Mouse (Mus musculus) bone marrow macrophage, adult 2 months (primary cell): ENCODE measurements around the gene Usp6nl. TPM values are rescaled to one million over a fixed set of nuclear protein-coding genes. Genes with fewer than 3 reads are reported as not detected.
A peak's percentile ranks its signal among the peaks of the same experiment; 100 is the strongest.

Source experiments
- H3K27ac ChIP-seq: 2 replicates; pipeline ENCODE4 v1.5.1; 2012; ENCODE audit warnings: low read depth, low read length; ENCODE audit not compliant: insufficient read depth
- H3K4me1 ChIP-seq: 2 replicates; pipeline ENCODE4 v1.6.1; 2012; ENCODE audit warnings: low read length; ENCODE audit not compliant: control insufficient read depth, insufficient read depth
- H3K4me3 ChIP-seq: 2 replicates; pipeline ENCODE4 v1.5.1; 2012; ENCODE audit warnings: mild to moderate bottlenecking, low read length, moderate library complexity; ENCODE audit not compliant: insufficient read depth
- CTCF ChIP-seq: IDR thresholded peaks from 2 replicates; pipeline ENCODE4 v1.5.1; 2012; ENCODE audit warnings: low read depth, mild to moderate bottlenecking, low read length, moderate library complexity
- POLR2A ChIP-seq: IDR thresholded peaks from 2 replicates; pipeline ENCODE4 v1.6.1; 2012; ENCODE audit warnings: mild to moderate bottlenecking, low read depth, low read length, borderline replicate concordance
- polyA plus RNA-seq: library from polyadenylated mRNA; stranded (reverse); fragments of >200 nt; gene quantifications from 2 replicates; pipeline ENCODE4 v1.2.4, GENCODE M21; 2012; ENCODE audit not compliant: missing spikeins, insufficient read depth, insufficient read length

The Usp6nl gene
- polyA plus RNA-seq, 1 experiment = 5.6 TPM

DNA sequence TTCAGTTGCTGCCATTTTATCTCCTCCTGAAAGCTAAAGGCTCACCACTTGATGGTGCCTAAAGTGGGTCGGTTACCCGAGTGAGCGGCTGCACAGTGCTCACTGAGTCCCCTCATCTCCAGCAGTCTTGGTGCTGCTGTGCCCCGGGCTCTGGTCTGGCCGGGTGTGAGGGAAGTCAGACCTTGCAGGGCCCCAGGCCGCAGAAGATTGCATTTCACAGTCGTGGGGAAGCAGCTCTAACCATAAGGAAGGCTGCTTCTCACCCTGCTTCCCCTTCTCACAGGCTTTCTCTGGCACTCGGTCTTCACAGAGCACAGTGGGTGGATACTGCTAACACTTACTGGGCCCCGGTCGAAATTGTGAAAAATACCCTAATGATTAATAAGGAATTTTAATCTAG is 119.8 kb downstream of the Usp6nl start:
- TF ChIP-seq POLR2A (no peak), CTCF (no peak)
- peaks cover 5% of the 10 kb centered on the region for H3K4me1 ChIP-seq

DNA sequence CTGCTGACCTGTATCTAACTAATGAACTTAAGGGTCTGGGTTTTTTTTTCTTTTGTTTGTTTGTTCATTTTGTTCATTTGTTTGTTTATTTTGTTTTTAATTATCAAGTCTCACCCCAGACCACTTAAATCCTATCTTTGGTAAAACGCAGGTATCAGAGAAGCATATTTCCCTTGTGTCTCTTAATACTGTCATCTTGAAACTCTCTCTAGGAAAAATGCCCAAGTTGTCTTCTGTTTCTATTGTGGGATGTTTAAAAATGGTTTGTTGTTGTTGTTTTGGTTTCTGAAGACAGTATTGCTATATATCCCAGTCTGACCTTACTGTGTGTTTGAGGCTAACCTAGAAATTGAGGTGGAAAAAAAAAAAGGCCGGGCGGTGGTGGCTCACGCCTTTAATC is 121.5 kb downstream of the Usp6nl start:
- Histone ChIP-seq H3K4me1 (peaks cover 7% of the 10 kb centered on the region), H3K27ac (no peak overlapping the region), H3K4me3 (no peak overlapping the region)
- TF ChIP-seq POLR2A = no peak
- TF ChIP-seq CTCF = no peak

More for the DNA sequence above, 119.8 kb downstream of the Usp6nl start:
- peak overlapping the region; percentile 11; the same call in 1 of the 2 replicates for H3K27ac ChIP-seq
- H3K4me3 ChIP-seq = no peak overlapping the region

- Histone ChIP-seq H3K4me3 (no peak overlapping the region), H3K27ac (no peak overlapping the region), H3K4me1 (peaks cover 10% of the 10 kb centered on the region)
- TF ChIP-seq CTCF = no peak
- TF ChIP-seq POLR2A = no peak
Observed at GRCm38 (mm10) chr2:6444723-6445169, 122.3 kb downstream of the Usp6nl start.

GRCm38 (mm10) chr2:6445858-6446257 is 123.4 kb downstream of the Usp6nl start:
- Histone ChIP-seq H3K4me3 (no peak overlapping the region), H3K4me1 (peaks cover 13% of the 10 kb centered on the region), H3K27ac (no peak overlapping the region)
- TF ChIP-seq POLR2A (no peak), CTCF (no peak)

- TF ChIP-seq POLR2A (no peak), CTCF (no peak)
- Histone ChIP-seq H3K27ac (no peak overlapping the region), H3K4me1 (peaks cover 10% of the 10 kb centered on the region), H3K4me3 (no peak overlapping the region)
Observed at GRCm38 (mm10) chr2:6448880-6449279, 126.4 kb downstream of the Usp6nl start.

DNA sequence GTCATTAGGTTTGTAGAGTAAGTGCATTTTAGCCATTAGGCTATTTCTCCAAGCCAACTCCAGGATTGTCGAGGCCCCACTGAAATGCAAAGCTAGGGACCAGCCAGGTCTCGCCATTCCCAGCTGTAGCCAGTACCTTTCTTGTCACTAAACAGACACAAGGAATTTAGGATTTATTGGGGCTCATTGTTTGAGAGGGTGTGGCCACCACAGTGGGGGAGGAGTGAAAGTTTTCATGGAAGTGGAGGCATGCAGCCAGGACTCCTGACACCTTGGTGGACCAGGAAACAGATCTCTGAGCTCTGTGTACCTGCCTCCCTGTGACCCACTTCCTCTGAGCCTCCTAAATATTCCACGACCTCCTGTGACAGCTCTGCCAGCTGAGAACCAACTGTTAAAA is 127.2 kb downstream of the Usp6nl start:
- TF ChIP-seq CTCF (no peak), POLR2A (no peak)
- H3K27ac ChIP-seq = no peak overlapping the region
- H3K4me1 ChIP-seq = peaks cover 13% of the 10 kb centered on the region
- no peak overlapping the region for H3K4me3 ChIP-seq

GRCm38 (mm10) chr2:6450544-6450943 is 128.1 kb downstream of the Usp6nl start:
- Histone ChIP-seq H3K4me3 (no peak overlapping the region), H3K27ac (no peak overlapping the region), H3K4me1 (peaks cover 17% of the 10 kb centered on the region)
- TF ChIP-seq POLR2A (no peak), CTCF (no peak)

- TF ChIP-seq POLR2A (no peak), CTCF (no peak)
- Histone ChIP-seq H3K4me3 (no peak overlapping the region), H3K27ac (no peak overlapping the region), H3K4me1 (peaks cover 14% of the 10 kb centered on the region)
Observed at GRCm38 (mm10) chr2:6454941-6455516, 132.6 kb downstream of the Usp6nl start.

DNA sequence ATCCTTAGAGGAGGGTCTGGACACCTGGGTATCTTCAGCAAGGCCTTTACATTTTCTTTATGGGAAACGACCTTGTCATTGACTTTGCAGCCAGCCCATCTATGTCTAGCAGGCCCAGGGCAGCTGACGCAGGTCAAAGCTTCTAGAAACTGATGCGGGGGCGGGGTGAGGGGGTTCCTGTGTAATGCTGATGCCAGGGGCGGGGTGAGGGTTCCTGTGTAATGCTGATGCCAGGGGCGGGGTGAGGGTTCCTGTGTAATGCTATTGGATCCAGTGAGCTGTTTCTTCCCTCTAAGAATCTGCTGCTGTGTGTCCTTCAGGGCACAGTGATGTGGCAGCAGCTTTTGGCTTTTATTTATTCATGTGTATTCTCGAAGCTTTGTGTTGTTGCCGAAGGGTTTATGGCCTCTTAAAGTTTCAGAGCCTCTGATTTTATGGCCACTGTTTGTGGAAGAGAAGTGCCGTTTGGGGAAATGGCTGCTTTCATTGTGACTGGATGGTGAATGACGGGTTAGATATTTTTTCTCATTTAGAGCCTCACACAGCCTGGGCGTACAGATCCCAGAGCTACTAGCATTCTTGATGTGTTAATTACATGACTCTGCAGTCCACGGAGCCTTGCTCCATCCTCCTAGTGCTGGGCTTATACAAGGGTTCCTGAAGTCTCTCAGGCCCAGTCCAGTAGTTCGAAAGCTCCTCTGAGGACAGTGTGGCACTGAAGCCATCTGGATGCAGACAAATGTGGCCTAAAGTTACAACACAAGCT is 137.0 kb downstream of the Usp6nl start:
- no peak for TF ChIP-seq CTCF
- no peak for TF ChIP-seq POLR2A
- Histone ChIP-seq H3K4me1 (peaks cover 10% of the 10 kb centered on the region), H3K4me3 (no peak overlapping the region), H3K27ac (no peak overlapping the region)

DNA sequence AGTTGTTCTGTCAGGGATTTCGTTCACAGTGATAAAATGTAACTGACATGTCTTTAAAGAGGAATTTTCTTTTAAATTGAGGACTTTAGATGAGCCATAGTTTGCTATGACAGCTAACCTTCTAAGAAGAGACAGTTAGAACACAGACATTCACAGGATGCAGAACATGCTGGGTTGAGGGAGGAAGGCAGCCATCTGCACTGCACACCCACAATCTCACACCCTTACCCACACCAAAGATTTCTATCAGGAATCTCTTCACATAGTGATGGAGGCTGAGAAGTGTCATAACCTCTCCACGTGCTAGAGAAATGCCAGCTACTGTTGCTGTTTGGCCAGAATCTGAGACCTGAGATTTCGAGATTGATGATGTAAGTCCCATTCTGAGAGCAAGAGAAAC is 139.8 kb downstream of the Usp6nl start:
- no peak for TF ChIP-seq CTCF
- TF ChIP-seq POLR2A = no peak
- Histone ChIP-seq H3K4me1 (0 out of 2 replicates have a peak, but pooled peaks cover 4% of the 10 kb centered on the region), H3K27ac (no peak overlapping the region), H3K4me3 (no peak overlapping the region)
